Comparison of ENCODE assay signal across 13 mouse cellular contexts in genomic region chr3:80533706-80534349, GRCm38 (mm10).
A peak's percentile ranks its signal among the peaks of the same experiment; 100 is the strongest.
DNase-seq lines count a peak whose midpoint lies in the region; ATAC-seq and TF ChIP-seq lines count a peak whose summit lies in the region.
"Had no signal": no experiment of that assay in that cellular context is flagged by ENCODE, and none has a peak within 500 bp of the region (broad histone marks: within the 10 kb centered on the region; RNA-seq: fewer than 3 reads in every experiment).

No protein-coding gene starts in this region.

- H3K27ac ChIP-seq in forebrain, embryonic 14.5 days (ENCODE audit: low read depth, low read length): 0 out of 2 replicates have a peak overlapping the region, but pooled peaks have one; percentile 33
- H3K27ac ChIP-seq in forebrain, embryonic 11.5 days (ENCODE audit: low read depth, low read length): no peak overlapping the region
- H3K27ac ChIP-seq: liver, embryonic 13.5 days; midbrain, embryonic 12.5 days had no signal

- H3K9me3 ChIP-seq in forebrain, embryonic 14.5 days (replicated peaks; ENCODE audit: control insufficient read depth, low read length): no peaks in the 10 kb centered on the region
- H3K9me3 ChIP-seq in forebrain, embryonic 11.5 days (ENCODE audit: control insufficient read depth, low read length): no peaks in the 10 kb centered on the region
- H3K9me3 ChIP-seq: liver, embryonic 13.5 days; midbrain, embryonic 12.5 days had no signal

- H3K4me2 ChIP-seq in forebrain, embryonic 14.5 days (ENCODE audit: low read length): no peak overlapping the region
- no peak overlapping the region for H3K4me2 ChIP-seq in forebrain, embryonic 11.5 days (ENCODE audit: low read depth, low read length, severe bottlenecking)
- H3K4me2 ChIP-seq: liver, embryonic 13.5 days; midbrain, embryonic 12.5 days had no signal

- H3K27me3 ChIP-seq in forebrain, embryonic 14.5 days (replicated peaks; ENCODE audit: control insufficient read depth, insufficient read depth, low read length): no peaks in the 10 kb centered on the region
- H3K27me3 ChIP-seq in forebrain, embryonic 11.5 days (ENCODE audit: control insufficient read depth, insufficient read depth, low read length): no peaks in the 10 kb centered on the region
- H3K27me3 ChIP-seq: liver, embryonic 13.5 days; midbrain, embryonic 12.5 days had no signal

- TF ChIP-seq POLR2A in brain, embryonic 14.5 days (IDR thresholded peaks at IDR 0.05; ENCODE audit: borderline replicate concordance, extremely low read depth, insufficient read depth, insufficient read length, poor library complexity, severe bottlenecking): no peak

- no peaks in the 10 kb centered on the region for H3K36me3 ChIP-seq in forebrain, embryonic 14.5 days (ENCODE audit: control insufficient read depth, insufficient read depth, low read length)
- no peaks in the 10 kb centered on the region for H3K36me3 ChIP-seq in forebrain, embryonic 11.5 days (ENCODE audit: control insufficient read depth, insufficient read depth, low read length)
- H3K36me3 ChIP-seq: liver, embryonic 13.5 days; midbrain, embryonic 12.5 days had no signal

- peak; percentile 62; the same call in 1 of the 2 replicates for ATAC-seq in forebrain, embryonic 14.5 days
- ATAC-seq in forebrain, embryonic 11.5 days (replicated peaks; ENCODE audit: low FRiP score): no peak
- ATAC-seq in frontal cortex, adult (ENCODE audit: low TSS enrichment): peak; percentile 97
- ATAC-seq: hindbrain, embryonic 16.5 days had no signal

- no peak for TF ChIP-seq CTCF in brain, embryonic 14.5 days (IDR thresholded peaks at IDR 0.05; ENCODE audit: borderline replicate concordance, extremely low read depth, insufficient read depth, insufficient read length)

- H3K9ac ChIP-seq in forebrain, embryonic 14.5 days (ENCODE audit: low read length): no peak overlapping the region
- H3K9ac ChIP-seq in forebrain, embryonic 11.5 days (ENCODE audit: low read length): no peak overlapping the region
- H3K9ac ChIP-seq: liver, embryonic 13.5 days; midbrain, embryonic 12.5 days had no signal

- WGBS in forebrain, embryonic 14.5 days: 73% methylated on average over 4 of the region's 4 CpGs
- 90% methylated on average over 4 of the region's 4 CpGs for WGBS in forebrain, embryonic 11.5 days

- no peak overlapping the region for H3K4me3 ChIP-seq in forebrain, embryonic 14.5 days (ENCODE audit: low read depth, low read length)
- H3K4me3 ChIP-seq in forebrain, embryonic 11.5 days (ENCODE audit: low read depth, low read length): no peak overlapping the region
- H3K4me3 ChIP-seq: liver, embryonic 13.5 days; midbrain, embryonic 12.5 days had no signal

- intact Hi-C loops in left cerebral cortex, postnatal 25 days (cut with DNase I): loop anchor here (1.0 to 5.0 kb wide), 7 partner anchors 12 to 449 kb away; no protein-coding TSS in a partner anchor

- no peaks in the 10 kb centered on the region for H3K4me1 ChIP-seq in forebrain, embryonic 14.5 days (ENCODE audit: control insufficient read depth, insufficient read depth, low read length)
- H3K4me1 ChIP-seq in forebrain, embryonic 11.5 days (replicated peaks; ENCODE audit: control insufficient read depth, insufficient read depth, low read length): no peaks in the 10 kb centered on the region
- H3K4me1 ChIP-seq: liver, embryonic 13.5 days; midbrain, embryonic 12.5 days had no signal

- DNase-seq in forebrain, embryonic 14.5 days (ENCODE audit: low spot score): peak; percentile 67
- no peak for DNase-seq in forebrain, embryonic 11.5 days (ENCODE audit: low spot score)
- peak; percentile 78 for DNase-seq in brain, embryonic 14.5 days (ENCODE audit: low read depth)
- peak; percentile 55 to 95 for DNase-seq in left cerebral cortex, postnatal 25 days (ENCODE audit: low spot score in 2 of 2)
- DNase-seq in adrenal gland, postnatal 14 days: no peak
- no peak for DNase-seq in spleen, postnatal 10 days (ENCODE audit: low spot score in 2 of 2)
- DNase-seq in retina, postnatal 1 day: no peak
- DNase-seq: heart, postnatal 10 days; liver, embryonic 13.5 days; lung, postnatal 14 days had no signal

Comparison
In these comparisons a context has a peak if more than half of its experiments do, and no peak if none do; other contexts are left out.
1. DNase-seq: peak in forebrain, embryonic 14.5 days (single experiment), brain, embryonic 14.5 days (single experiment) and left cerebral cortex, postnatal 25 days (2 of 2); none in forebrain, embryonic 11.5 days (single experiment), adrenal gland, postnatal 14 days (single experiment), spleen, postnatal 10 days (0 of 2) and retina, postnatal 1 day (single experiment).